Mouse (Mus musculus) urinary bladder, adult 18-20 months (tissue): ENCODE results near the gene Xpo1.
"Not testable (repeated sequence)": the region's sequence is repeated elsewhere in the genome, so short reads cannot be mapped to it uniquely, and the experiment has no call there.

ENCODE experiments used
- DNase-seq, 2 experiments: peaks; one replicate each; pipeline ENCODE4 v3.0.0; 2022; ENCODE audit warnings: low spot score in 2 of 2, mixed read lengths in 2 of 2

The Xpo1 gene

GRCm38 (mm10) chr11:23298301-23298700, 42.5 kb downstream of the Xpo1 start:
- no peak for DNase-seq

- DNase-seq, result no peak
Observed at GRCm38 (mm10) chr11:23299910-23300309, 44.1 kb downstream of the Xpo1 start.

- DNase-seq, result no peak
Observed at GRCm38 (mm10) chr11:23303126-23303525, 47.3 kb downstream of the Xpo1 start.

- DNase-seq, result not testable (repeated sequence)
Observed at GRCm38 (mm10) chr11:23305101-23305672, 49.3 kb downstream of the Xpo1 start.

GRCm38 (mm10) chr11:23305673-23306608, 50.1 kb downstream of the Xpo1 start:
- peak; percentile 93 to 96 for DNase-seq

- DNase-seq, result peak; percentile 54 to 57
Observed at GRCm38 (mm10) chr11:23306764-23307565, 51.1 kb downstream of the Xpo1 start, which contains the start of gene Usp34. Gene Usp34, plus strand, starts transcription at chr11:23306895.

- DNase-seq, result no peak
Observed at GRCm38 (mm10) chr11:23307566-23307920, 51.7 kb downstream of the Xpo1 start.

- no peak for DNase-seq
Observed at GRCm38 (mm10) chr11:23313496-23313895, 57.7 kb downstream of the Xpo1 start.

- no peak for DNase-seq
Observed at GRCm38 (mm10) chr11:23329413-23329812, 73.6 kb downstream of the Xpo1 start.

- DNase-seq, result no peak
Observed at GRCm38 (mm10) chr11:23332136-23332535, 76.3 kb downstream of the Xpo1 start.

GRCm38 (mm10) chr11:23335160-23335559, 79.3 kb downstream of the Xpo1 start:
- no peak for DNase-seq
